Mouse (Mus musculus): ENCODE results near the gene Shq1. TPM values are rescaled to one million over a fixed set of nuclear protein-coding genes. Genes with fewer than 3 reads are reported as not detected.

Gene Shq1
- polyA plus RNA-seq, 1 experiment from 2014 or later, result 8.1 TPM

DNA sequence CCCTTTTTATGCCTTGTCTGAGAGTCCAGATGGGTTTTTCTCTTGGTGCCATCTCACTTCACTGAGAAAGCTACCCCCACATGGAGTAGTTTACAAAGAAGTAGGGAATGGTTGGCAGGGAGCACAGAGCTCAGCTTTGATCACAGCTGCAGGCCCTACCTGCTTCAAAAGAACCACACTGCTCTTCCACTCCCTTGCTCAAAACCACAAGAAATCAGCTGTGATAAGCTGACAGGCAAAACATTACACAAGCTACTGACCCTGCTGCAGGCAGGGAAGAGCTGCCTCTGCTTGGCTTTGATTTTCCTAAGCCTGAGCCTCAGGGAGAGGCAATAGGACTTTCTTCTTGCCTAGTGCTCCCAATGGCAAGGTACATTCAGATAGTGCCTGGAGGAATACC, 89.9 kb downstream of the Shq1 start:
- H3K4me1 ChIP-seq (ENCODE audit: control insufficient read depth, low read depth, low read length), result no peaks in the 10 kb centered on the region
- H3K9ac ChIP-seq (ENCODE audit: low read depth, low read length), result no peak overlapping the region
- H3K9me3 ChIP-seq (replicated peaks; ENCODE audit: control insufficient read depth, low read length), result no peaks in the 10 kb centered on the region
- no peaks in the 10 kb centered on the region for H3K36me3 ChIP-seq (ENCODE audit: control insufficient read depth, insufficient read depth)
- no peak overlapping the region for H3K27ac ChIP-seq (ENCODE audit: low read length)
- H3K4me2 ChIP-seq (ENCODE audit: low read depth, low read length), result no peak overlapping the region
- no peaks in the 10 kb centered on the region for H3K27me3 ChIP-seq (ENCODE audit: control insufficient read depth, insufficient read depth, low read depth, low read length)
- no peak overlapping the region for H3K4me3 ChIP-seq (ENCODE audit: low read depth, low read length)
- ATAC-seq (ENCODE audit: low read depth), result no peak

GRCm38 (mm10) chr6:100577590-100577989, 93.4 kb downstream of the Shq1 start:
- Histone ChIP-seq H3K4me2 (ENCODE audit: low read depth, low read length) (no peak overlapping the region), H3K27ac (ENCODE audit: low read length) (no peak overlapping the region), H3K9me3 (replicated peaks; ENCODE audit: control insufficient read depth, low read length) (no peaks in the 10 kb centered on the region), H3K4me3 (ENCODE audit: low read depth, low read length) (no peak overlapping the region), H3K4me1 (ENCODE audit: control insufficient read depth, low read depth, low read length) (no peaks in the 10 kb centered on the region), H3K27me3 (ENCODE audit: control insufficient read depth, insufficient read depth, low read depth, low read length) (no peaks in the 10 kb centered on the region), H3K9ac (ENCODE audit: low read depth, low read length) (no peak overlapping the region), H3K36me3 (ENCODE audit: control insufficient read depth, insufficient read depth) (no peaks in the 10 kb centered on the region)
- 84% methylated on average over 6 of the region's 6 CpGs for WGBS (ENCODE audit: insufficient replicate concordance)
- no peak for ATAC-seq (ENCODE audit: low read depth)

DNA sequence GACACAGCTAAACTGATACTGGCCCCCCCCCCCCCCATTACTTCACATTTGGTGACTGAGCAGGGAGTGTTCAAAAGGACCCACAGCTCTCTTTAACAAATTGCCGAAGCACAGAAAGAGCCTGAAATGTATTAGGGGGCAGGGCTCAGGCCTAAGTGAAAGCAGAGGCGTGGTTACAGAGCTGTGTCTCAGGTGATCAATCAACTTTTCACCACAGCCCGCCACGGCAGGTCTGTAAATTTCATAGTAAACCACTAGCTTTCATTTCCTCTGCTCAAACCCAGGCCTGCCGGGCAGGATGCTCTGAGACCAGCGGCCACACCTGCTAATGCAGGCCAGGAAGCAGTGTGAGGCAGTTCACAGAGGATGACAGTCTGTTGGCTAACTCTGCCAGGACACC, 94.8 kb downstream of the Shq1 start:
- Histone ChIP-seq H3K9ac (ENCODE audit: low read depth, low read length) (no peak overlapping the region), H3K27me3 (ENCODE audit: control insufficient read depth, insufficient read depth, low read depth, low read length) (no peaks in the 10 kb centered on the region), H3K27ac (ENCODE audit: low read length) (no peak overlapping the region), H3K4me3 (ENCODE audit: low read depth, low read length) (no peak overlapping the region), H3K4me1 (ENCODE audit: control insufficient read depth, low read depth, low read length) (no peaks in the 10 kb centered on the region), H3K4me2 (ENCODE audit: low read depth, low read length) (no peak overlapping the region), H3K36me3 (ENCODE audit: control insufficient read depth, insufficient read depth) (no peaks in the 10 kb centered on the region), H3K9me3 (replicated peaks; ENCODE audit: control insufficient read depth, low read length) (no peaks in the 10 kb centered on the region)
- ATAC-seq (ENCODE audit: low read depth), result no peak
- 56% methylated on average over 6 of the region's 6 CpGs for WGBS (ENCODE audit: insufficient replicate concordance)

- 52% methylated on average over 6 of the region's 6 CpGs for whole genome bisulfite sequencing (ENCODE audit: insufficient replicate concordance)
- Histone ChIP-seq H3K4me1 (ENCODE audit: control insufficient read depth, low read depth, low read length) (no peaks in the 10 kb centered on the region), H3K9ac (ENCODE audit: low read depth, low read length) (no peak overlapping the region), H3K27me3 (ENCODE audit: control insufficient read depth, insufficient read depth, low read depth, low read length) (peaks cover 26% of the 10 kb centered on the region), H3K4me2 (ENCODE audit: low read depth, low read length) (no peak overlapping the region), H3K27ac (ENCODE audit: low read length) (no peak overlapping the region), H3K4me3 (ENCODE audit: low read depth, low read length) (no peak overlapping the region), H3K36me3 (ENCODE audit: control insufficient read depth, insufficient read depth) (no peaks in the 10 kb centered on the region), H3K9me3 (replicated peaks; ENCODE audit: control insufficient read depth, low read length) (no peaks in the 10 kb centered on the region)
- no peak for ATAC-seq (ENCODE audit: low read depth)
Measured at GRCm38 (mm10) chr6:100566774-100567173, 104.2 kb downstream of the Shq1 start.

GRCm38 (mm10) chr6:100564516-100564915, 106.4 kb downstream of the Shq1 start:
- no peaks in the 10 kb centered on the region for H3K36me3 ChIP-seq (ENCODE audit: control insufficient read depth, insufficient read depth)
- no peak overlapping the region for H3K27ac ChIP-seq (ENCODE audit: low read length)
- no peak overlapping the region for H3K4me2 ChIP-seq (ENCODE audit: low read depth, low read length)
- H3K9ac ChIP-seq (ENCODE audit: low read depth, low read length), result no peak overlapping the region
- no peak overlapping the region for H3K4me3 ChIP-seq (ENCODE audit: low read depth, low read length)
- H3K4me1 ChIP-seq (ENCODE audit: control insufficient read depth, low read depth, low read length), result no peaks in the 10 kb centered on the region
- H3K27me3 ChIP-seq (ENCODE audit: control insufficient read depth, insufficient read depth, low read depth, low read length), result peaks cover 29% of the 10 kb centered on the region
- 51% methylated on average over 4 of the region's 4 CpGs for WGBS (ENCODE audit: insufficient replicate concordance)
- no peak for ATAC-seq (ENCODE audit: low read depth)
- H3K9me3 ChIP-seq (replicated peaks; ENCODE audit: control insufficient read depth, low read length), result no peaks in the 10 kb centered on the region

GRCm38 (mm10) chr6:100563552-100564341, 107.2 kb downstream of the Shq1 start:
- WGBS (ENCODE audit: insufficient replicate concordance), result 8% methylated on average over 38 of the region's 38 CpGs
- Histone ChIP-seq H3K36me3 (ENCODE audit: control insufficient read depth, insufficient read depth) (no peaks in the 10 kb centered on the region), H3K9me3 (replicated peaks; ENCODE audit: control insufficient read depth, low read length) (no peaks in the 10 kb centered on the region), H3K4me2 (ENCODE audit: low read depth, low read length) (peak overlapping the region; percentile 66), H3K4me1 (ENCODE audit: control insufficient read depth, low read depth, low read length) (no peaks in the 10 kb centered on the region), H3K27ac (ENCODE audit: low read length) (no peak overlapping the region), H3K27me3 (ENCODE audit: control insufficient read depth, insufficient read depth, low read depth, low read length) (peaks cover 29% of the 10 kb centered on the region), H3K9ac (ENCODE audit: low read depth, low read length) (peak overlapping the region; percentile 5; the same call in 1 of the 2 replicates), H3K4me3 (ENCODE audit: low read depth, low read length) (peak overlapping the region; percentile 44)
- ATAC-seq (ENCODE audit: low read depth), result peak; percentile 62

DNA sequence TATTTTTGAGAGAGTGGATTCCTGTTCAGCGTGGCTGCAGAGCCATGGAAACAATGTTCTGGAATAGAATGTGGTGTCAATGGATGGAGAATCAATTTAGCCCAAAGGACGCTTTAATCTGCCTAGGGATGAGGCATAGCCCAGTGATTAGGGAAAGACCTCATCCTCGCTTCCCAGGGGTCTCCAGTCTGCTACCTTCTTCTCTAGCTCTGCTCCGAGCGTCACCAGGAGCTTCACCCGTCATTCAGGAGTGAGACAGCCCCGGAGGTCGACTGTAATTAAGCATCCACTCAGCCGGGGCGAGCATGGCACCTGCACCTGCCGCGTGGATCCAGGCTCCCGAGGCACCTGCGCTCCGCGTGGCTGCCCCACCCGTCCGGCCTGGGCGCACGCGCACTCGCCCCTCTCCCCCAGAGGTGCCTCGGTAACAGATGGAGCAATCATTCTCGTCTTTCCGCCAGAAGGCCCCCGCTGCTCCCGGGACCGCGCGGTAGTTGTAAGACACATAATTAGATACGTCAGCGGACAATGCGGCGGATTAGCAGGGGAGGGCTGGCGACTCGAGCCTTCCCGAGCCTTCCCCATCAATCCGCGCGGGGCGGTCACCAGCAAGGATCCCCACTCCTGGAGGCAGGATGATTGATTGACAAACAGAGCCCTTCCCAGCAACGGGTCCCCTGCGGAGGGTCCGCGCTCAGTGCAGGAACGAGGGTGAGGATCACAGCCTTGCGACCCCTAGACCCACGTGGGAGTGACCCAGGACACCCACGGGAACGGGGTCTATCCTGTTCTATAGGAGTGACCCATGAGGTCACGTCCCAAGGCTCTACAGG, 108.0 kb downstream of the Shq1 start:
- 2% methylated on average over 51 of the region's 51 CpGs for WGBS (ENCODE audit: insufficient replicate concordance)
- H3K27ac ChIP-seq (ENCODE audit: low read length), result no peak overlapping the region
- peak; percentile 13; the same call in 1 of the 2 replicates for ATAC-seq (ENCODE audit: low read depth)
- peaks cover 29% of the 10 kb centered on the region for H3K27me3 ChIP-seq (ENCODE audit: control insufficient read depth, insufficient read depth, low read depth, low read length)
- no peaks in the 10 kb centered on the region for H3K4me1 ChIP-seq (ENCODE audit: control insufficient read depth, low read depth, low read length)
- no peaks in the 10 kb centered on the region for H3K36me3 ChIP-seq (ENCODE audit: control insufficient read depth, insufficient read depth)
- H3K9me3 ChIP-seq (replicated peaks; ENCODE audit: control insufficient read depth, low read length), result no peaks in the 10 kb centered on the region
- peak overlapping the region; percentile 66 for H3K4me2 ChIP-seq (ENCODE audit: low read depth, low read length)
- no peak overlapping the region; the same call in 1 of the 2 replicates for H3K9ac ChIP-seq (ENCODE audit: low read depth, low read length)
- peak overlapping the region; percentile 44 for H3K4me3 ChIP-seq (ENCODE audit: low read depth, low read length)

- Histone ChIP-seq H3K4me1 (ENCODE audit: control insufficient read depth, low read depth, low read length) (no peaks in the 10 kb centered on the region), H3K9me3 (replicated peaks; ENCODE audit: control insufficient read depth, low read length) (no peaks in the 10 kb centered on the region), H3K36me3 (ENCODE audit: control insufficient read depth, insufficient read depth) (no peaks in the 10 kb centered on the region), H3K4me2 (ENCODE audit: low read depth, low read length) (no peak overlapping the region), H3K9ac (ENCODE audit: low read depth, low read length) (no peak overlapping the region), H3K27me3 (ENCODE audit: control insufficient read depth, insufficient read depth, low read depth, low read length) (peaks cover 12% of the 10 kb centered on the region), H3K27ac (ENCODE audit: low read length) (no peak overlapping the region), H3K4me3 (ENCODE audit: low read depth, low read length) (no peak overlapping the region)
- 53% methylated on average over 8 of the region's 8 CpGs for WGBS (ENCODE audit: insufficient replicate concordance)
- ATAC-seq (ENCODE audit: low read depth), result no peak
Measured at GRCm38 (mm10) chr6:100558057-100558456, 112.9 kb downstream of the Shq1 start.
